Mouse (Mus musculus): ENCODE measurements at regions not wholly inside any gene's neighbourhood (a gene's known extent, or its start where the extent isn't known, plus 50 kb on each side); places are given as distances from the start of the nearest gene placed in this dataset.

- no peak for TF ChIP-seq CTCF (IDR thresholded peaks at IDR 0.05; ENCODE audit: low read depth)
- no peak for TF ChIP-seq EP300 (IDR thresholded peaks at IDR 0.05; ENCODE audit: low read depth)
Observed at GRCm38 (mm10) chr1:57478151-57478550, 71.2 kb upstream of the Tyw5 start.
